Mouse (Mus musculus) lung, postnatal 0 days (tissue): ENCODE results near the gene Celf2.

Source experiments
- CTCF ChIP-seq: IDR thresholded peaks from 2 replicates; pipeline ENCODE4 v1.5.1; 2016; ENCODE audit warnings: antibody characterized with exemption, mild to moderate bottlenecking
- EP300 ChIP-seq: IDR thresholded peaks from 2 replicates; pipeline ENCODE4 v1.6.1; 2016; ENCODE audit warnings: antibody characterized with exemption, mild to moderate bottlenecking, control low read depth

- TF ChIP-seq CTCF (no peak), EP300 (no peak)
Measured at GRCm38 (mm10) chr2:7311776-7312175, 197.6 kb downstream of the Celf2 start.
